Mouse (Mus musculus) layer of hippocampus, adult 11-12 months (tissue): ENCODE measurements around the gene Mme.

Source experiments
- DNase-seq: peaks from one replicate; pipeline ENCODE4 v3.0.0; 2022; ENCODE audit warnings: low spot score

Mme gene

GRCm38 (mm10) chr3:63241099-63241587 lies at the start of gene Mme:
Gene Mme (plus strand): TSS chr3:63241537.
- no peak for DNase-seq

- peak; percentile 14 for DNase-seq
These were observed 44.8 kb upstream of the Mme start for GRCm38 (mm10) chr3:63196565-63196964.

GRCm38 (mm10) chr3:63198026-63198425 lies 43.3 kb upstream of the Mme start:
- no peak for DNase-seq

GRCm38 (mm10) chr3:63221867-63222591 lies 19.3 kb upstream of the Mme start:
- DNase-seq: no peak

DNA sequence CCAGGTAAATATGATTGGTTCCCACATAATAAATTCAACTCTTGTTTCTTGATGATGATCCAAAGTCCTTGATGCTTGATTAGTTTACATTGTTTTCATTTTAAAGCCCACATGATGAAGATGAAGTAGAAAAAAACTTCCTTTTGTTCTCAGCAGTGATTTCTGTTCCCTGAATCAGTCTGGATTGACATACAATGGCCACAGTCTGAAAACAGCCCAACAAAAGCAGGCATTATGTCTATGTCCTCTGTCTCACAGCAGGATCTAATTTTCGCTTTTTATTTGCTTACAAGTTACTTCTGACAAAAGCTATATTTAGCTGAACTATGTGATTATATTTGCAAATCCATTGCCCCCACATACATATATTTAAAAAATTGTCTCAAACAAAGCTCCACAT lies 17.7 kb upstream of the Mme start:
- no peak for DNase-seq

- no peak for DNase-seq
These were observed 5.4 kb upstream of the Mme start for GRCm38 (mm10) chr3:63235957-63236356.

- DNase-seq: no peak
These were observed 2.4 kb downstream of the Mme start for GRCm38 (mm10) chr3:63243721-63244120.

- DNase-seq: no peak
These were observed 30.8 kb downstream of the Mme start for GRCm38 (mm10) chr3:63272091-63272490.

DNA sequence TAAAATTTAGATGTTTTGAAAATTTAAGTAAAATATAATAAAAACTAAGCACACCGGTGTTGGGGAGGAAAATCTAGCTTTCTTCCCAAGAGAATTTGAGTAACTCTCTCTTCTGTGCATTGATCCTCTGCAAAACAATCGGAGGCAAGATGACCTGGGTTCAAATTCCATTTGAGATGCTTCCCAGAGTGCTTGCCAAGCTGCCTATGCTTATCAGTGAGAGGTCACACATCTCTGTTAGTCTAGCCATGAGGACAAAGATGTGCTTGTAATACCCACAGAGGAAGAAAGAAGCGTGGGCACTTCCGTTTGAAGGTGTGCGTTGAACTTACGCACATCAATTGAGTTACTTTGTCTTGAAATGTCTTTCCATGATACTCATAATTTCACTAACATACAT lies 53.0 kb downstream of the Mme start:
- no peak for DNase-seq

DNA sequence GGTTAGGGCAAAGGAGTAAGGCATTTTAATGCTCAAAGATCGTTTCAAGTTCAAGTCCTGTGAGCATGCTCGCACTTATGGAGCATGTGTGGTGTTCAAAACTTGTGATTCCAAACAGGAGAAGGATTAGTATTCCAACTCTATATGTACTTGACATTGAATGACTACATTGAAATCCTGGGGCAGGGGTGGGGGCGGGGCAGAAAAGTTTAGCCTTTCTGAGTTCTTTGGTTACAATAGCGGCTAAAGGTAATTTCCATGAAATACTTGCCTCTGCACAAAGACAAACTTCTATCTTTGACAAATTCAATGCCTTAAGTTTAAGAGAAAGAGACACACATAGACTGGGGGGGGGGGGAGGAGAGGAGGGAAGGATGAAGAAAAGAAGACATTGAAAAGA lies 53.5 kb downstream of the Mme start:
- no peak for DNase-seq

DNA sequence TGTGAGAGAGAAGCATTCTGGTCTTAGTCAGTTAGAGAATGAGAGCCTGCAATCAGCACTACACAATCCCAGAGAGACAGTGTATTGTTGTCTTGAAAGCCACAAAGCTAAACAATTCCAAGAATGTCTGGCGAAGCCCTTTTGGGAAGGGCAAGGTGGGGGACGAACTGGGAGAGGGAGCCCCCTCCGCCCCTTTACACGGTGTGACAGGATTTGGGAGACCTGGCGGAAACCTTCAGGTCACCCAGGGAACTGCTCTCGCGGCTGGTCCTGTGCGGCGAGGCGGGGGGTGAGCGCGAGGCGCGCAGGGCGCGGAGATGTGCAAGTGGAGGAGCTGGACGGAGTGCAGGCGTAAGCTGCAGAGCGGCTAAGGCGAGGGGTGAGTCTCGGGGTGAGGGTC lies 53.9 kb downstream of the Mme start:
- no peak for DNase-seq

DNA sequence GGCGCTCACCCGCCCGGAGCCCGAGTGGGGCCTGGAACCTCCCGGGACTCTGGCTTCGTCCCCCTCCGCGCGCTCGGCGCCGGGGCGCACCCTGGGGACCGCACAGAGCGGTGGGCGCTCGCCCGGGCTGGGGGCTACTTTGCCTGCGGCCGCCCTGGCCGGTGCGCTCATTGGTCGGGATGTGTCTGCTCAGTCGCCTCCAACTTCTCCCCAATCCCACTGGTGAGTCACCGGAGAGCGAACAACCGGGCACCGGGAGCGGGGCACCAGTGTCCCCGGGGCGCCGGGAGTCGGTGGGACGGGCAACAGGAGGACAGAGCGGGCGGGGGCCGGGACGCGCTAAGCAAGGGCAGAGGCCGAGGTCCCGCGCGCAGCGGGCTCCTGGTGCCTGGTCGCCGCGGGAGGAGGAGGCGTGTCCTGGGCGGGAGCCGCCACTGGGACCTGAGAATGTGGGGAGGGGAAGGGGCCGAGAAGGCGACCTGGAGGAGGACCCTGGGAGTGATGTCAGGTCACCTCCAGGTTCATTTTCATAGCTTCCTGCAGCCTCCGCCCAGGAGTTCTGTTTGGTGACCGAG lies 54.4 kb downstream of the Mme start:
- DNase-seq: no peak

DNA sequence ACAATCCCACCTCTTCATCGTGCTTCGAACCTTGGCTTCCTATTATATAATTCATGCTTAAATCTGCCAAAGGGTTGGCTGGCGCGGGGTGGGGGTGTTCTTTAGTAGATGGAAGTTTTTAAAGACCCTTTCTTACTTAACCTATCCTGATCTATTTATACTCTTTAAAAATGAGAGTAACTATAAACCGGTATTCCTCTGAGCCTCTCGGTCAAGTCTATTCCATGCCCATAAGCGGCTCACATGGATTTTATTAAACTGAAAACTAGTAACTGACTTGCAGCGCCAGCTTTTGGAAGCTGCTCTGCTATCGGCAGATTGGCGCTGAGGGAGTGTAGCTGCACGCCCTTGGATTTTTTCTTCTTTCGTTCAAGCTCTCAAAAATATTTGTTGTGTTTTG lies 55.1 kb downstream of the Mme start:
- peak; percentile 9 for DNase-seq

DNA sequence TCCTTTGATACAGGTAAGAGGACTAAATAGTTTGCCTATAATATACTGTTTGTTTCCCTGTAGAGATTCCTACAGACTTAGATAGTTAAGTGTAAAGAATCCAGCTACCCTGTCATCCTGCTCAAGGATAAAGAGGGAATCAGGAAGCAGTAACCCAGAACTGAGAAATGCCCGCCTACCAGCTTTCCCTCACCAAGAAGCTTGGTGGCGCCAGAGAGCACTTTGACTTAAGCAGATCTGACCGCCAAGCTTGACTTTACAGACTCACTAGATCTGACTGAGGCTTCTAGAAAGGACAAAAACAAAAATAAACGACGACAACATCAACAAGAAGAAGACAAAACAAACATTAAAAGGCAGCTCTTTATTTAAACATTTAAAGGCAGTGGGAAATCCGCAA lies 56.5 kb downstream of the Mme start:
- DNase-seq: peak; percentile 52

GRCm38 (mm10) chr3:63315211-63315760 lies 73.9 kb downstream of the Mme start:
- DNase-seq: no peak

GRCm38 (mm10) chr3:63317496-63317895 lies 76.2 kb downstream of the Mme start:
- no peak for DNase-seq

DNA sequence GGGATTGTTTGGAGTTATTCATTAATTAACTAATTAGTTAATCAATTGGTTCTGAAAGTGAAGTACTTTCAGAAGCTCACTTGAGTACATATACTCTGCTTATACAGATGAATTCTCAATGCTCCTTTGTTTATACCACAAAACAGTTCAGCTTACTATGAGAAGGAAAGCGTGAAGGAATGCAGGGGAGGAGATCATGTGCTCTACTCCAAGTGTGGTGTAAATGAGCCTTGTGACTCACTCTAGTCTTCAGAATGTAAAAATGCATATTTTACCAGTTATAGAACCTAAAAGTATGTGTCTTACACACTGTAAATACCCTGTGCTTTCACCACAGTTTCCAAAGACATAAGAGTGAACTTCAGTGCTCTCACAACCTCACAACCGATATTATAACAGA lies 84.3 kb downstream of the Mme start:
- no peak for DNase-seq

DNA sequence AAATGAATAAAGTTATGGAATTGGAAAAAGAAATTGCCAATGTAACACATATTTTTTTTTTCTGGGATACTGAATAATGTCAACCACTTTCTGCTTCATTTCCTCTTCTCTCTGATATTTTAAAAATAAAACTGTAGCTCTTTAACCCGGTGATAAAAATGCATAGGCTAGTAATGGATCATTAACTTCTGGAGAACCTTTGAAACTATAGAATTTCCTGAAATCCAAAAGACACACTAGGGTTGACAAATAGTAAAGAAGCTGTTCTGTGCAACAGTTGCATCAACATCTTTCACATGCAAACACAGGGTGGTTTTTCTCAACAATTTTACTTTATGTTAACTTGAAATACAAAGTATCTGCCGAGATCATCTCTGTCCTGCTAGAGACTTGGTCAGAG lies 98.8 kb downstream of the Mme start:
- no peak for DNase-seq

- DNase-seq: no peak
These were observed 99.2 kb downstream of the Mme start for GRCm38 (mm10) chr3:63340546-63340945.

- no peak for DNase-seq
These were observed 100.1 kb downstream of the Mme start for GRCm38 (mm10) chr3:63341481-63341880.

DNA sequence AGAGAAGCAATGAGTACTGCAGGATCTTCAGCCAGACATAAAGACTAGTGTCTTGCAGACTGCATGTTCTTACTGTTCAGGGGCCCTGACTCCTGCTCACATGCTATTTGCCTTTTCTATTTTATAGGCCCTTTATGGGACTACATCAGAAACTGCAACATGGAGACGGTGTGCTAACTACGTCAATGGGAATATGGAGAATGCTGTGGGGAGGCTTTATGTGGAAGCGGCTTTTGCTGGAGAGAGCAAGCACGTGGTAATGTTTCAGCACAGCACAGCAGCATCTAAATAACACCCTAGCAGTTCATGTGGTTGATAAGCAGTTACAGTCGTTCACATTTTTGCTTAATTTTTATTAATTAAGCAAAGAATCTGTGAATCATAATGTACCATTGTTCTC lies 103.7 kb downstream of the Mme start:
- no peak for DNase-seq

DNA sequence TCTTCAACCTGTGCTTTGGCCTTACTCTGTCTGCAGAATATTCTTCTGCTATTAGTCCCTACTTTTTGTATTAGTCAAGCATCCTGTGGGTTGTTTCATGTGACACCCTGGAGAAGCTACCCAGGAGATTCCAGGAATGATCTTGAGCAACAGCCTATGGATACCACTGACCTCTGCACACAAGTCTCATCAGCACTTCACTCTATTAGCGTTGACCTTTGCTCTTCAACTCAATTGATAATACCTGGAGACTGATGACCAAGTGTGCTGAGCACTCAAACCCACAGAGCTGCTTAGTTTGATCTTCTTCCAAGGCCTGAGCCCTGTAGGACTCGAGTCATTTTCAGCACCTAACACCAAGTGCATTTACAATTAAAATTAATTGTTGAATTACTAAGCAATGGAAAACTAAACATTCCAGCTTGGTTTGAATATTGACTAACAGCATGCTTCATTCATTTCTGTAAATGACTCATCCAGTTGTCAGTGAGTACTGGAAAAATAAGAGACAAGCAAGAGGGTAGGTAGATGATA lies 107.6 kb downstream of the Mme start:
- DNase-seq: no peak

DNA sequence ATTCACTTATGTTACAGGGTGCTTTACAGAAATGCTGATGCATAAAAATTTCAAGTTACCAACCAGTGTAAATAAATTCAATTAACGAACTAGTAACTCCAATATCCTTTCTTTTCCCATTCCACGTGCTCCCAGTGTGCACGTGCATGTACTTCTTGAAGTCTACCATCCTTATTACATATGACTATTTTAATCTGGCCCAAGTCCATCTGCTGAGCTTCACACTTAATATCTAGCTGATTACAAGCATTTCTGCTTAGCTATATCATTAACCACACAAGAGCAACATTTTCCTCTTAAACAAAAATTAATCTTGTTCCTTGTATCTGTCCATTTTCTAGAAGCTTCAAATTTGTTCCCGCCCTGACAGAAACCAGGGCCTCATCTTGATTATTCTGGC lies 108.9 kb downstream of the Mme start:
- no peak for DNase-seq
